Mouse (Mus musculus) brain, embryonic 14.5 days (tissue): ENCODE measurements around the gene Lipk. TPM values are rescaled to one million over a fixed set of nuclear protein-coding genes. Genes with fewer than 3 reads are reported as not detected.

Experiments
- DNase-seq: peaks from one replicate; pipeline ENCODE4 v3.0.0-alpha.2; 2011; ENCODE audit warnings: low read depth
- CTCF ChIP-seq: fragments of 200-500 bp; IDR thresholded peaks from 2 replicates; pipeline ENCODE4 v1.5.1; 2012; ENCODE audit warnings: inconsistent platforms, mild to moderate bottlenecking, moderate library complexity, borderline replicate concordance; ENCODE audit not compliant: insufficient read depth, insufficient read length; ENCODE audit errors: extremely low read depth
- POLR2A ChIP-seq: fragments of 200-500 bp; IDR thresholded peaks from 2 replicates; pipeline ENCODE4 v1.6.1; 2012; ENCODE audit warnings: mild to moderate bottlenecking, inconsistent platforms, borderline replicate concordance; ENCODE audit not compliant: poor library complexity, insufficient read depth, insufficient read length, severe bottlenecking; ENCODE audit errors: extremely low read depth
- polyA plus RNA-seq: library from polyadenylated mRNA; depleted of rRNA; stranded (reverse); fragments of >200 nt; gene quantifications from 2 replicates; pipeline ENCODE4 v1.2.3, GENCODE M21; 2012; rRNA removed

The Lipk gene
- polyA plus RNA-seq, 1 experiment: not detected

DNA sequence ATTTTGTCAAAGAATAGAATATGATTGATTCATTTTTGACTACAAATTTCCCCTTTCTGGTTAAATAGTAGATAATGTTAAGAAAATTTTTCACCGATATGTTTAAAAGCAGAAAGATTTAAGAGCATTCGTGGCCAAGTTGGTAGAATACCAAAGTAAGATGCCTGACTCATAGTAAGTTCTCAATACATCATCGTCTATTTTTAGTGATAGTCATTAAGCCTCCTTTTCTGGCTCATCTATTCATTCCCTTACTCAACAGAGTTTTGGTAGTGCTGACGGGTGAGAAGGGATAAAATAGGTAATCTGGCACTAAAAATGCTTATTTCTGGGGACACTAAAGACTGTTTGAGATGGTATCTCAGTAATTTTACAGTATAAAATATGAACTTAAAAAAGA is 56.0 kb downstream of the Lipk start:
- TF ChIP-seq CTCF (no peak), POLR2A (no peak)
- no peak for DNase-seq

DNA sequence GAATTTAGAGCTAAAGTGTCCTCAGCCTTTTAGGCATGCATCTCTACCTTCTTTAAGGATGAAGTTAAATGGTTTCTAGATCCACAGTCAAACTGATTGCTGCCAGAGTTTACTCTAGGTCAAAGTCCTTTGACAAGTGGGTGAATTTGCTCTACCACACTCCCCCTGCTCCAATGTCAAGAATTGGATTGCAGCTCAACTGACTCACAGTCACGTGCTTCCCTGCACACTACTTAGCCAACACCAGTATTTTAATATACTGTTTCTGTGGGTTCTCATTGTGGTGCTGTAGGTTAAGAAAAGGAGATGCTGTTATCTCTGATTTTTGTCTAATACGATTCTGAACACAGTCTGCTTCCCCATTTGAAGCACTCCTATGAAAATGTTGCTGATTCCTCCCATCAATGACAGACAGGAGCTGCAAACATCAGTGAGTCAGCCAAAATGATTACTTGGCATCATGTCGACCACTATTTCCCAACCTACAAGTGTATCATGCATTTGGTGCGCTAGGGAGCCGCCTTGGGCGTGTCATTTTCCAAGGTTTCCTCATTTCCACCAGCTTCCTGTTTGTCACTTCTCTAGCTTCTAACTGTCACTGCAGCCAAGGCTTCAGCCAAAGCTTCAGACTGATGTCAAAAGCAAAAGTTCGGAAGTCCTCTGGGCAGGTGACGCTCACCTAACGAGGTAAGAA is 58.8 kb downstream of the Lipk start, which contains the start of gene Lipn:
Gene Lipn, plus strand, starts transcription at position 580 of the 694 bp plus-strand sequence.
- DNase-seq: no peak
- no peak for TF ChIP-seq POLR2A
- TF ChIP-seq CTCF: no peak

DNA sequence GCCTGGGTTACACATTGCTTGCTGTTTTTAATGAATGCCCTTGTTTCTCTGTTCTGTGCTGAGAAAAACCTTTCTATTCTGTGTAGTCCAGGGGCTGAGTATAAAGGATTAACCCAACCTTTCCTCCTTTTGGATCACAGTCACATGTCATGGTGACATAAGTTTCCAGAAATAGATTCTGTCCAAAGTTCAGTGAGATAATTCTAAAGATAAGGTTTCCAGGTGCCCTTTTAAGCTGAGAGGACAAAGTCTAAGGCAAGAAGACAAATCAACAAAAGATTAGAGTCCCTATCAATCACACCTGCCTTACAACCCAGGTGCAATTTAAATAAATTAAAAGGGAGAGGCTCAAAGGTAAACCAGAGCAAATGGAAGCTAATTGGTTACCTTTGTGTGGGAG is 66.1 kb downstream of the Lipk start:
- no peak for TF ChIP-seq CTCF

GRCm38 (mm10) chr19:34078130-34078529 is 70.0 kb downstream of the Lipk start:
- DNase-seq: no peak

More for the DNA sequence above, 66.1 kb downstream of the Lipk start:
- DNase-seq: no peak

GRCm38 (mm10) chr19:34089011-34089680 is 81.1 kb downstream of the Lipk start:
- no peak for TF ChIP-seq POLR2A
- TF ChIP-seq CTCF: no peak
- DNase-seq: no peak

More at GRCm38 (mm10) chr19:34078130-34078529, 70.0 kb downstream of the Lipk start:
- TF ChIP-seq CTCF (no peak), POLR2A (no peak)

GRCm38 (mm10) chr19:34095381-34095780 is 87.3 kb downstream of the Lipk start:
- TF ChIP-seq CTCF: no peak
- TF ChIP-seq POLR2A: no peak

GRCm38 (mm10) chr19:34096228-34096627 is 88.1 kb downstream of the Lipk start:
- DNase-seq: no peak
- TF ChIP-seq POLR2A (no peak), CTCF (no peak)

More at GRCm38 (mm10) chr19:34095381-34095780, 87.3 kb downstream of the Lipk start:
- no peak for DNase-seq

Other genes starting within 250 kb of the Lipk start
- 8.1 and 10.0 TPM in 2 replicates for gene Lipo3, start 246.3 kb upstream of the Lipk start, polyA plus RNA-seq
- not detected in 2 replicates for gene Lipo1, start 220.8 kb upstream of the Lipk start, polyA plus RNA-seq
- not detected in 2 replicates for gene Lipf, start 47.1 kb upstream of the Lipk start, polyA plus RNA-seq
- gene Lipn, start 59.1 kb downstream of the Lipk start, polyA plus RNA-seq: not detected in 2 replicates
- gene Lipm, start 92.6 kb downstream of the Lipk start, polyA plus RNA-seq: 0.10 and 0.26 TPM in 2 replicates
- gene Ankrd22, start 157.8 kb downstream of the Lipk start, polyA plus RNA-seq: 0.16 and 0.24 TPM in 2 replicates
- gene Stambpl1, start 183.9 kb downstream of the Lipk start, polyA plus RNA-seq: 4.9 and 7.6 TPM in 2 replicates
- gene Acta2, start 247.3 kb downstream of the Lipk start, polyA plus RNA-seq: 14.1 and 18.2 TPM in 2 replicates